Mouse (Mus musculus): ENCODE measurements at regions not wholly inside any gene's neighbourhood (a gene's known extent, or its start where the extent isn't known, plus 50 kb on each side); places are given as distances from the start of the nearest gene placed in this dataset.
"Not testable (repeated sequence)": the region's sequence is repeated elsewhere in the genome, so short reads cannot be mapped to it uniquely, and the experiment has no call there.

DNA sequence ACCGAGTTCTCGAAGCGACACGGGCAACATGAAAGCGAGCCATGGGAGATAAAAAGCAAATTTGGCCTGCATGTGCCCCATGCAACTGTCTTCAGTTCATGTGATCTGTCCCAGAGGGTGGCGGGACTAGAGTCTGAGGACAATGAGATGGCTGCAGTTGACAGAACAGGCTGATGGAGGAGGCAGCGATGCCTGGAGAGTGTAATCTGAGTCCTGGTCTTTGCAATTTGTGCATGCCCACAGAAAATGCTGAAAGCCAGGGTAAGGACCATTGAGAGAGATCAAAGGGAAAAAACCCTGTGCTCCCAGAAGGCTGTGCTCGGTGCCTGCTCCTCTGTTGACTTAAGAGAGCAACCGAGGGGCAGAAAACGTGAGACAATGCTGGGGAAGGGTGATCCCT is 624.8 kb upstream of the BB014433 start:
- intact Hi-C loops (cut with DNase I; ENCODE audit: low total_unique reads): no loop called here
- no peak for DNase-seq

DNA sequence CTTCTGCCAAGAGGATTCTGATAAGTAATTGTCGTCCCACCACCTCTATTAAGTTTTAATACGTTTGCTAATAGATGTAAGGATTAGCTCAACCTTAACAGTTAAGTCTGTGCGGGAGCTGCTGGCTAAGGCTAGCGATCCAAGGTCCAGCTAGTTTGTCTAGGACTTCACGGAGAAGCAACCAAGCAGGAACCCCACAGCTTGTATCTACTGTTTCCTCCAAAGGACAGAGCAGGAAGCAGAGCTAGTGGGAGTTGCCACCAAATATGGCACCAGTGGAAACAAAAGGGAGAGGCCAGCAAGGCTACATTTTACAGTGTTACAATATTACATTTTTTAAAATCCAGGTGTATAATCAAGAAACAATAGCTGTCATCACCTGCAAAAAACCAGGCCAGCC is 624.4 kb upstream of the BB014433 start:
- intact Hi-C loops (cut with DNase I; ENCODE audit: low total_unique reads): no loop called here
- no peak for DNase-seq

DNA sequence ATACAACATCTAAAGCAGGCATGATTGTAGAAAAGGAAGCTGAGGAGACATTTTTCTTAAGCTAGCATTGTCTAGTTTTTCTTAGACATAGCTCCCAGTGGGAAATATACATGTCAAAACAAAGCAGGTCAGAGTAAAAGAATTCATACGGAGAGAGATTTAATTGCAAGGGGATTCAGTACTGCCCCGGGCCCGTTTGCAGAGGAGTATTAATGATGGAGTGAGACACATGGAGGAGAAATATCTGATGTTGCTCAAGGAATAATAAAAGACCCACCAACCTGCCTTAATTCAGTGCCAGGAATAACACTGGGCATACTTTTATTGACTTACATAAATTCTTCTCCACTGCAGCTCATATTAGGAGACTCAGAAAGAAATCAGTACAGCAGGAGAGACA is 623.6 kb upstream of the BB014433 start:
- intact Hi-C loops (cut with DNase I; ENCODE audit: low total_unique reads): no loop called here

DNA sequence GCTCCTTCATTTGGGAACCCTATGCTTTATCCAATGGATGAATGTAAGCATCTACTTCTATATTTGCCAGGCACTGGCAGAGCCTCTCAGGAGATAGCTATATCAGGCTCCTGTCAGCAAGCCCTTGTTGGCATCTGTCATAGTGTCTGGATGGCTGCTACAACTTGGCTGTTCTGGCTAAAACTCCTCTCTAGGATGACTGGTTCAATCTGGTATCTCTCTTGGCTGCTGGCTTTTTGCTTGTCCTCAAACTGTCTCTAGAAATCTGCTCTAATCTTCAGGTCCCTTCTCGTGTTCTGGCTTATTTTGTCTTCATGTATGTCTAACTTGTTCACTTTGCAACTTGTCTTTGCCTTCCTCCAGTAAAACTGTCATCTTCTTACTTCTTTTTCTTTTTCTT is 614.7 kb upstream of the BB014433 start:
- intact Hi-C loops (cut with DNase I; ENCODE audit: low total_unique reads): no loop called here
- no peak for DNase-seq

More for the DNA sequence above, 623.6 kb upstream of the BB014433 start:
- no peak for DNase-seq

DNA sequence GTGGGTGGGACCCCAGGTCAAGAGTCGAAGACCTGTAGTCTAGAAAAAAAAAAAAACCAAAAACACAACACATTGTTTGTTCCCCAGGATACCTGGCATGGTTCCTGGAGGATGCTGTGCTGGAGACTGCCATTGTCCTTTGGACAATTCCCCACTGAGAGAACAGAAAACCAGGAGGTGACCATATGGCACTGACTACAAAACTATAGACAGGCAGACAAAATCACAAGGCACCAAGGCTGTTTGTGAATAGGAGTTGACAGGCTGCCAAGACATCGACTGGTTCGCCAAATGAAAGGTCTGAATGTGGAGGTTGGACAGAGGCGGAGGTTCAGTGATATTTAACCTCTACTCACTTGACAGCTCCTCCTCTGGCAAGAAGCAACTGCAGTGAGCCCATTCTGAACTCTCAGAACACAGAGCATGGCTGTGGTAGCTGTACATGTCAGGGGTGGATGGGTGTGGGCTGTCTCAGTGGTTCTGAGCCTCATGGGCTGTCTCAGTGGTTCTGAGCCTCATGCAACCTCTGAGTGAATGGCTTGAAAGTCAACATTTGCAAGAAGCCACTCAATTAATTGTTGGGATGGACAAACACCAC is 589.0 kb upstream of the BB014433 start:
- DNase-seq: no peak
- intact Hi-C loops (cut with DNase I; ENCODE audit: low total_unique reads): no loop called here

DNA sequence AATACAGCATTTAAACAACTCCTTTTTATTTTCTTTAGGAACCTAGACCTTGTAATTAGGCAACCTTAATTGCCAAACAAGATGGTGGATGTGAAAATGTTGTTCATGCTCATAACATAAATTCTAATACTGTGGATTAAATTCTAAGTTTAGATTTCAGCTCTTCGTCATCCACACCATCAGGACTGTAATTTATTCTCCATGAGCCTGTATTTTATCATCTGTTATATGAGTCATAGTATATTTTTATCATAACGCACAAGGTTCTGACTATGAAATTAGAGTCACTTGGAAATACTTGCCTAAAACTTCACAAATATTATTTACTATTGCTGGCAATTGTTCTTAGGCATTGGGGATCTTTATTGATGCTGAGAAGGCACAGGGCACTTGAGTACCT is 582.7 kb upstream of the BB014433 start:
- DNase-seq: no peak
- intact Hi-C loops (cut with DNase I; ENCODE audit: low total_unique reads): no loop called here

DNA sequence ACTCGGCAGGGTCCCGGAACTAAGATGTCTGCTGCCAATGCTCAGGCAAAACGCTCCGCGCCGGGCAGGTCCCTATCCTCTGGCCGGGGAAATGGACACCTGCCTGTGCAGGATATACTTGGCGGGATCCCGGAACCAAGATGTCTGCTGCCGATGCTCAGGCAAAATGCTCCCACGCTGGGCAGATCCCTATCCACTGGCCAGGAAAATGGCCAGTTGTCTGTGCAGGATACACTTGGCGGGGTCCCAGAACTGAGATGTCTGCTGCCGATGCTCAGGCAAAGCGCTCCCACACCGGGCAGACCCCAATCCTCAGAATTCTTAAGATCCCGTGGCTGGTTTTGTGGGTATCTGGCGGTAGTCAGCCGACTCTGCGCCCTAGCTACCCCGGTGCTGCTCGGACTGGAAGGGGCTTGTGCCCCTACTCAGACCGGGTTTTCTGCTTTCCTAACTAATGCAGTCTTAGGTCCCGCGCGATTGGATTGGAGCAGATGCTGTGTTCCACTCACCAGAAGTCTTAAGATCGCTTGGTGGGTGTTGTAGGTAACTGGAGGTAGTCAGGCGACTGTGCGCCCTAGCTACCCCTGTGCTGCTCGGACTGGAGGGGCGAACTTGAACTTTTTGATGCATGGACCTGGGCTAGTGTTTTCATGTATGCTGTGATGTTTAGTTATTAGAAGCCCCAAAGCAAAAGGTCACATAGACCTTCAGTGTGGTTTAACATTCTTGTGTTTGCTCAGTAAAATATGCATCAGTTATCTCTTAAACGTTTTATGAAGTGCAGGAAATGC is 577.9 kb upstream of the BB014433 start:
- intact Hi-C loops (cut with DNase I; ENCODE audit: low total_unique reads); DNase-seq: not testable (repeated sequence)

DNA sequence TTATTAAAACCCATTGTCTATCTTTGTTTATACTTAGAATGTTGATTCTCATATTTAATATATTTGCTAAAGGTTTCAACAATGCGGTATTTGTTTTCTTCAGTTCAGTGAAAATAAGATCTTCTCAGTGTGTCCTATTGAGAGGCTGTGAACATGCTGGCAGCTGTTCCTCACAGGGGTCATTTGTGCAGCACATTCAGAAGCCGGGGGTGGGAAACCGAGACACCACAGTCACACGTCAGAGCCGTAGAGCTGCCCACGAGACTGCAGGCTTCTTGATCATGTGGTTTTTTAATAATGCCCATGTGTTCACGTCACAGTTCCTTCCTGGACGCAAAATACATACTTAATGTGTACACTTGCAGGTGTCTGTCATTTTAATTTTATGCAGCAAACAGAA is 564.3 kb upstream of the BB014433 start:
- intact Hi-C loops (cut with DNase I; ENCODE audit: low total_unique reads): no loop called here
- DNase-seq: no peak

DNA sequence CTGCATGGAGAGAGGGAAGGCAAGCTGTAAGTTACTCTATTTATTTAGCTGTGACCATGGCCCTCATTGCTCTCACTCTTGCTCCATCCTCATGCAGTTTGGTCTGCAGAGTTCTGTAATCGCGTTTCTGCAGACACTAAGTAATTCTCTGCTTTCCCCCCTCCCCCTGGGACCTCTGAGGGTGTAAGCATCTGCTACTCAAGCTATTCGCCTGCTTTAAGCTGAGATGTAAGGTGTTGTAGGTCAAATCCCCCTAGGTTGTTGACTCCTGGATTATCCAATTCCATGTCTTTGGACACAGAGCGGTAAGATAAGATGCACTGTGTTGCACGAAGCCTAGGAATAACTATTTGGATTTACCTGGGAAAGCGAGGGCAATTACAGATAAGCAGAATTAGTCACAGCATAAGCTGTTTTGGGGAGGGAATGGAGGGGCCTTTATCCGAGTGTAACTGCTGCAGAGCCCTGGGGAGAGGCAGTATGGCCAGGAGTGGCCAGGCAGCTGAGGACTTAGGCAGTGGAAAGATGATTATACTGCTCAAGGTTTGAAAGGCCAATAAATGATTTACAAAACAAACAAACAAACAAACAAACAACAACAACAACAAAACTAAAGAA is 561.8 kb upstream of the BB014433 start:
- no peak for DNase-seq
- intact Hi-C loops (cut with DNase I; ENCODE audit: low total_unique reads): no loop called here

DNA sequence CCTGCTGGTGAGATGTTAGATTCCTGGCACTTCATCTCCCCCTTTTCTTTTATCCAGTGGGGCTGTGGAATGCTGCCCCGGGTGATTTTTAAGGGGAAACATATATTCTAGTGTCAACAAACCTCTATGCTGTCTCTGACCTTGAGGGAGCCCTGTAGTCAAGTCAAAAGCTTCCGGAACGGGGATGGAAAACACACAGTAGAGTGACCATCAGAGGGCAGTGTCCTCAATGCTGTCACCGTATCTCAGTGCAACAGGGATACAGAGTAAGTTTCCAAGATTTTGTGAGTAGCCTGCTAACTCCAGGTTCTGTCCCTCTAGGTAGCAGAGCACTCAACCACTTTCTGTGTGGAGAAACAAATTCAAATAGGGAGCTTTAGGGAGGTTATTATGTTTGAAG is 555.7 kb upstream of the BB014433 start:
- intact Hi-C loops (cut with DNase I; ENCODE audit: low total_unique reads): no loop called here
- no peak for DNase-seq

DNA sequence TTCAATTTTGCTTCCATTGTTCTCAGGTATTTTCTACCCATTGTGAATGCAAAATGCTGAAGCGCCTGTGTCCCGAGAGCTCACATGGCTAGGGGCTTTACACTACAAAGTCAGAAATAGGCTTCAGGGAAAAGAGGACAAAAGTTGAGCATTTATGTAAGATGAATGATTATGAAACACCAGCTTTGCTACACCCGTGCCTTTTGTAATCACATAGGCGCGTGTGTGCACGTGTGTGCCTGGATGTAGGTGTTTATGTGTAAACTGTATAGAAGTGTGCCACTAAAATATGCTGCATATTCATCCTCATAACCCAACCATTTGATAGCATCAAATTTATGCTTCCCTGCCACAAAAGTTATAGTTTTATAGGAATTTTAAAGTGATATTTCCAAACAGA is 547.2 kb upstream of the BB014433 start:
- intact Hi-C loops (cut with DNase I; ENCODE audit: low total_unique reads): no loop called here
- DNase-seq: no peak

DNA sequence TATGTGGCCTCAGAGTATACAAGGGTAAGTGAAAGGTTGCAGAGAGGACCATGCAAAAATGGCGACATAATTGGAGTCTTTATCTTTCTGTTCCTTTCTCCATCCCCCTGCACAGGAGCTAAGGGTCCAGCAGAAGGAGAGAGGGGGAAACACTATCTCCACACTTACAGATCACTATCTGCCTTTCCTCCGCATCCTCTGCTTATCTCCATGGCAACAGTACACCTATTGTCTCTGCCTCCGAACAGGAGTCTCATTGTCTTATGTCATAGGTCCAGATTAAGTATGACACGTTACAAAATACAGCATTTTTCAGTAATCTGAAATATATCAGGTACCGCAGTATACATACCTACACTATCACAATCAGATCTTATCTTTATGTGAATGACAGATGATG is 537.9 kb upstream of the BB014433 start:
- DNase-seq: no peak
- intact Hi-C loops (cut with DNase I; ENCODE audit: low total_unique reads): no loop called here

DNA sequence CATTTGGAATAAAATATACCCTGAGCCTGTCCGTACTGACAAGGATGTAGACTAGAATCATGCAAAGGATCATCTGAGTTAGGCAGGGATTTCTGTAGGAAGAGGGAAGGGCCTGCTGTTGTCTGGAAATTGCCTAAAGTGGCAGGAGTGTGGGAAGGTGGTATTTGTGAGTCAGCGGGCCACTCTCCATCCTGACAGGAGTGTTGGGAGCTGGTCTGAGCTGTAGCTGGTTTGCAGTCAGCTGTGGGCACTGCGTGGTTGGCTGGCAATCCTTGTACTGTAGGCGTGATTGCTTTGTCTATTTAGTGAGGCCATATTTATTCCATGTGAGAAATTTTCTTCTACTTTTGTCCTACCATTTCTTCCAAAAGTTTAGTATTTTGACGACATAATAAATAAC is 524.2 kb upstream of the BB014433 start:
- intact Hi-C loops (cut with DNase I; ENCODE audit: low total_unique reads): no loop called here
- no peak for DNase-seq

DNA sequence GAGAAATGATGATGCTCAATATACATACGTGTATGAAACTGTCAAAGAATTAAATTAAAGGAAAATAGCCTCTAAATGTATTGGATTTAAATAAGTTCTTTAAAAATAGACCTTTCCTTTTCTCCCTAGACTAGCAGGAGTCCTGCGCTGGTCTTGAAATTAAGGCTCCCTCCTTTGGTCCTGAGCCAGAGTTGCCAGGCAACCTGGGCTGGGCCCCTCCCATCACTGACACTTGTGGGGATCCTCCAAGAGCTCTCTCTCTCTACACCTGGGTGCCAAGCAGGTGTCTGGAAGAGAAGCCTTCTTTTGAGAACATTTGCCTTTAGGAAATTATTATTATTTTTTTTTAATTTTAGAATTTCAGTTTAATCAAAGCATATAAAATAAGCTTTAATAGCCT is 521.9 kb upstream of the BB014433 start:
- DNase-seq: no peak
- intact Hi-C loops (cut with DNase I; ENCODE audit: low total_unique reads): no loop called here

DNA sequence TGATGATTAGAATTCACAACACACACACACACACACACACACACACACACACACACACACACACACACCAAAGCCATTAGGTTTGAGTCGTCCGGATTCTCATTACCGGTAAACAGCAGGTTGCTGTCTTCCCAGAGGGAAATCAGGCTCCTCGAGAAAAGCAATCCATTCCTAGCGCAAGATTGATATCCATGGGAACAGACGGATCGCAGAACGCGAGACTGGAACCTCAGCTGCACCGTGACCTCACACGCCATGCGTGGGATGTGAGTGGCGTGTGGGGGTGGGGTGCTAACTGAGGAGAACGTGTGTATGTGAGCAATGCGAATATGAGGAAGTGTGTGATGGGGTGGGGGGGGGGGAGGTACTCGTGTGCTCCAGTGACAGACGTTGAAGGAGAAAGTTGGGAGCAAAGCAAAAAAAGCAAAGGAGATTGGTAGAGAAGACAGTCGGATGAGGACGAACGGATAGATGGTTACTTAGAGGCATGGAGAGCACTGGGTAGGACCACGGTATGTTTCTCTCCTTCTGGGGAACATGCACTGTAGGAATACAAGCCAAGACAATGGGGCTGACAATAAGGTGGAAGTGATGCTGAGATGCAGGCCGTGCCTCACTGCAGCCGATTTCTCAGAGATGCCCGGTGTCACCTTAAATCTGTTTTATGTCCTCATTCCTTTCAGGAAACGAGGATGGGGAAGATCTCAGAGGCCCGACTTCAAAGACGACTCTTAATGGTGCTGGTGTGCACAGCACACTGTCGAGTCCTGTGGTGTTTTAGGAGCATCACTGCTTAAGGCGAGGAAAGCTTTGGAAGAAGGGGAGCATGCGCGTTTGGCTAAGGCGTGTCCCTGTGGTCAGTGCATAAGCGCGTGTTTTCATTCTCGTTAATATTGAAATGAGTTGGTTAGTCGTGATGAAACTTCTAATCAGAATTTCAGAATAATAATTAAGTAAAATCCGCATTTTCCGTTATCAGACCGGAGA is 516.7 kb upstream of the BB014433 start:
- intact Hi-C loops (cut with DNase I; ENCODE audit: low total_unique reads): no loop called here

DNA sequence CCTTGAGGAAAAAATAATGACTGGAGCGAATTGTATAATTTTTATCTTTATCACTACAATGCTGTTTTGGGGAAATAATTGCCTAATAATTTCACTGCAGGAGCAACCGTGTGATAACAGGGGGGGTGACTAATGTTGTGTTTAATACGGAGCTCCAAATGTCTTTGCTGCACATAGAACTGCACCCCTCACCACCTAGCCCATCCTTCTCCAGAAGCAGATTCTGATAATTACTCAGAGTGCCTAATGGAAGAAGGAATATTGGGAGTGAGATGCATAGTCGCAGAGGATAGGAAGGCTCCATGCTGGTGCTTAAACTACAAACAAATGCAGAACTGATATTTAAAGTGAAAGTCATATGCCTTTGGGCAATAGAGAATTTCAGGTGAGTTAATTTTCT is 486.1 kb upstream of the BB014433 start:
- DNase-seq: no peak
- intact Hi-C loops (cut with DNase I; ENCODE audit: low total_unique reads): no loop called here

More for the DNA sequence above, 516.7 kb upstream of the BB014433 start:
- DNase-seq: no peak

DNA sequence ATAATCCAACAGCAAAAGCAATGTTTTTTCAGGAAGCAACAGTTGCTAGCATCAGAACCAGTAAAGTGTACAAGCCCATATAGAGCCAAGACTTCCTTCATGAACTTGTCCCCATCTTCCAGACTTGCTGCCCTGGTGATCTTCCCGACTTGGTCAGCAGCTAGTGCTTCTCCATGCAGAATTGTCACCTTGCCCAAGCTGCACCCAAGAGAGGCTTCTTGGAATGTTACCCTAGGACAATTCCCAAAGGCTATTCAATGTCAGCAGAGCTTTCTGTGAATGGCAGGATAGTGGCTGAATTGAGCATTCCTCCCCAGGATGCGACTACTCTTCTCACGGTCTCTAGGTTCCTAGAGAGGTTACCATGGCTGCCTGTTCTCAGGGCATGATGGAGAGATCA is 479.6 kb upstream of the BB014433 start:
- intact Hi-C loops (cut with DNase I; ENCODE audit: low total_unique reads): no loop called here
- DNase-seq: no peak

DNA sequence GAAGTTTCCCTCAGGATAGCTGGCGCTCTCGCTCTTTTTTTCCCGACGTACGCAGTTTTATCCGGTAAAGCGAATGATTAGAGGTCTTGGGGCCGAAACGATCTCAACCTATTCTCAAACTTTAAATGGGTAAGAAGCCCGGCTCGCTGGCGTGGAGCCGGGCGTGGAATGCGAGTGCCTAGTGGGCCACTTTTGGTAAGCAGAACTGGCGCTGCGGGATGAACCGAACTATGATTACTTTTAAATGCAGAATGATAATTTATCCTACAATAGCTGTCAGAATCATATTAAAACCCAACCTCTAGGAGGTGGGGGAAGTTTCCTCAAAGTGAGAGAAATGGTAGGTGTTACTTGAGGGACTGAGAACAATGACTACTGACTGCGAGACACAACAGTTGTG is 474.0 kb upstream of the BB014433 start:
- DNase-seq; intact Hi-C loops (cut with DNase I; ENCODE audit: low total_unique reads): not testable (repeated sequence)

DNA sequence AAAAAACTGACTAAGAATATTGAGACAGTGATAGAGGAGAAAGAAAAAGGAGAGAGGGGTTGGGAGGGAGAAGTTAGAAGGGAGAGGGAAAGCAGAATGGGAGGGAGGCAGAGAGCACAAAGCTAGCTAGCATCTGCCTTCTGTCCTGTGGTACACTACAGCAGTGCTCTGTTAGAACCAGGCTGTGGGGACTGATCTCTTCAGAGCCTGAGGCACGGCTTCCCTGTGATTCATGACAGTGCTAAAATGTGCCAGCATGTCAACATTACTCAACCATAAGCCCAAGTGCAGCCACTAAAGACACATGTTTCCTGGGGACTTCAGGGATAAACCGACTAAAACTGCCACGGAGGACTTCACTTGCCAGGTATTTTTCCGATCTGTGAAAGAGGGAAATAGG is 455.1 kb upstream of the BB014433 start:
- intact Hi-C loops (cut with DNase I; ENCODE audit: low total_unique reads): no loop called here
- DNase-seq: no peak

DNA sequence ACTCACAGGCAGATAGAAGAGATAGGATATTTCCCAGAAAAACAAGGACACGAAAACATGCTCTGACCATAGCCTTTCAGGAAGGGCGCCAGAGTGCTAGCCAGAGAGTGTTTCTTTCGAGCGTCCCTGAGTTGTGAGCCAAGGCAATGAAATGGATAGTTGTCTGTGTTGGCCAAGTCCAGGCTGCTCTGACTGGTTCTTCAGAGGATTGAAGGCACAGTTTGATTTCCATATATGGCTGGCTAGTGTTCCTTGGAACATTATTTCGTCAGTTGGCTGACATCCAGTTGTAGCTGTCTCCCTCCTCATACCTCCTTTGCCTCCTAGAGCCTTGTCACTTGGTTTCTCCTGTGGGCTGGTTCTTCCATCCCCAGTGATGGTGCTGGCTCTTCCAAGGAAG is 451.7 kb upstream of the BB014433 start:
- intact Hi-C loops (cut with DNase I; ENCODE audit: low total_unique reads): no loop called here
- no peak for DNase-seq

Measured in gastrocnemius, postnatal 14 days (tissue).